Mouse (Mus musculus) neural tube, embryonic 12.5 days (tissue): ENCODE measurements around the gene Ppp2r5c. TPM values are rescaled to one million over a fixed set of nuclear protein-coding genes. Genes with fewer than 3 reads are reported as not detected.

Source experiments
- ATAC-seq: fragments of 200-750 bp; cut with Nextera tagmentation; 2 replicates; pipeline ENCODE4 v1.8.0; 2017; ENCODE audit warnings: low read depth, mild to moderate bottlenecking, moderate TSS enrichment, moderate library complexity; ENCODE audit not compliant: low FRiP score
- H3K27ac ChIP-seq: fragments of 300-500 bp; sonication (generic); 2 replicates; pipeline ENCODE4 v1.5.1; 2016
- H3K27me3 ChIP-seq: fragments of 300-500 bp; sonication (generic); replicated peaks from 2 replicates; pipeline ENCODE4 v1.6.1; 2016; ENCODE audit warnings: mild to moderate bottlenecking
- H3K36me3 ChIP-seq: fragments of 300-500 bp; sonication (generic); 2 replicates; pipeline ENCODE4 v1.6.1; 2016; ENCODE audit warnings: mild to moderate bottlenecking
- H3K4me1 ChIP-seq: fragments of 300-500 bp; sonication (generic); 2 replicates; pipeline ENCODE4 v1.6.1; 2016
- H3K4me2 ChIP-seq: fragments of 300-500 bp; sonication (generic); replicated peaks from 2 replicates; pipeline ENCODE4 v1.6.1; 2016; ENCODE audit warnings: mild to moderate bottlenecking
- H3K4me3 ChIP-seq: fragments of 300-500 bp; sonication (generic); 2 replicates; pipeline ENCODE4 v1.5.1; 2016
- H3K9ac ChIP-seq: fragments of 300-500 bp; sonication (generic); 2 replicates; pipeline ENCODE4 v1.6.1; 2016; ENCODE audit warnings: mild to moderate bottlenecking
- H3K9me3 ChIP-seq: fragments of 300-500 bp; sonication (generic); 2 replicates; pipeline ENCODE4 v1.6.1; 2016; ENCODE audit warnings: mild to moderate bottlenecking
- WGBS: fragments of 180-500 bp; shearing (Covaris S2); methylation state at CpG from one replicate; pipeline ENCODE4 v1.1.7; 2016; 5-methylcytosine and 5-hydroxymethylcytosine counted together
- polyA plus RNA-seq: library from polyadenylated mRNA; unstranded; fragments of >200 nt; fragmentation: Nextera tagmentation; extraction: Ambion mirVana; gene quantifications from 2 replicates; pipeline ENCODE4 v1.2.1, GENCODE M21; 2016

Gene Ppp2r5c
- polyA plus RNA-seq, 1 experiment from 2014 or later, result 160 TPM

GRCm38 (mm10) chr12:110610713-110611112, 163.8 kb downstream of the Ppp2r5c start:
- Histone ChIP-seq H3K4me1 (no peaks in the 10 kb centered on the region), H3K9ac (no peak overlapping the region), H3K4me2 (no peak overlapping the region), H3K27ac (no peak overlapping the region), H3K27me3 (no peaks in the 10 kb centered on the region), H3K9me3 (no peaks in the 10 kb centered on the region), H3K36me3 (peaks cover 45% of the 10 kb centered on the region), H3K4me3 (no peak overlapping the region)
- ATAC-seq, result no peak
- 93% methylated on average over 2 of the region's 2 CpGs for WGBS

GRCm38 (mm10) chr12:110630056-110630455, 183.1 kb downstream of the Ppp2r5c start:
- Histone ChIP-seq H3K9ac (no peak overlapping the region), H3K4me3 (no peak overlapping the region), H3K4me2 (no peak overlapping the region), H3K9me3 (no peaks in the 10 kb centered on the region), H3K4me1 (no peaks in the 10 kb centered on the region), H3K36me3 (peaks cover 99% of the 10 kb centered on the region), H3K27me3 (no peaks in the 10 kb centered on the region), H3K27ac (no peak overlapping the region)
- WGBS, result 96% methylated on average over 11 of the region's 11 CpGs
- no peak for ATAC-seq

Other genes starting within 250 kb of the Ppp2r5c start
- 1.9 and 2.3 TPM in 2 replicates for gene Dio3, start 168.1 kb upstream of the Ppp2r5c start, polyA plus RNA-seq
- 86.6 and 87.9 TPM in 2 replicates for gene Dync1h1, start 154.3 kb downstream of the Ppp2r5c start, polyA plus RNA-seq
- not detected in 2 replicates for gene 1700001K19Rik, start 235.5 kb downstream of the Ppp2r5c start, polyA plus RNA-seq